Comparison of ENCODE assay signal across 28 mouse cellular contexts in the genomic region with DNA sequence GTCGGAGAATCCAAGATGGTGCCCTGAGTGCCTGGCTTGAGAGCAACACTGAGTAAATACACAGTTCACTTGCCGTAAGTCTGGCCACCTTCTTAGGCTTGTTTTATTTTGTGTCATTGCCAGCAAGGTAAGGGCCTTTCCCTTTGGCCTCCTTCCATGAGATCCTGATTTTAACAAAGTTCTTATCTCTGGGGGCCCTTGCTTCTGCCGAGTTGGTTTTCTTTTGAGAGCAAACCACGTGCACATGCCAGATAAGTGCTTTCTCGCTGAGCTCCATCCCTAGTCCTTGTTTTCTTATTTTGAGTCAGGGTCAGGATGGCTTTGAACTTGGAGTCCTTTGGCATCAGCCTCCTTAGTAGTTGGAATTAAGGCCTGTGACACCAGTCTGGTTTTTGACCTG. TPM values are rescaled to one million over a fixed set of nuclear protein-coding genes. Genes with fewer than 3 reads are reported as not detected.
DNase-seq lines count a peak whose midpoint lies in the region; ATAC-seq and TF ChIP-seq lines count a peak whose summit lies in the region.
"Had no signal": no experiment of that assay in that cellular context is flagged by ENCODE, and none has a peak within 500 bp of the region (broad histone marks: within the 10 kb centered on the region; RNA-seq: fewer than 3 reads in every experiment).

No protein-coding gene starts in this region.

- H3K9me3 ChIP-seq in lung, postnatal 0 days (ENCODE audit: low read length) = no peaks in the 10 kb centered on the region
- no peaks in the 10 kb centered on the region for H3K9me3 ChIP-seq in G1E (replicated peaks)
- no peaks in the 10 kb centered on the region for H3K9me3 ChIP-seq in liver, embryonic 12.5 days (replicated peaks)
- no peaks in the 10 kb centered on the region for H3K9me3 ChIP-seq in liver, embryonic 16.5 days (replicated peaks; ENCODE audit: control insufficient read depth, low read length)
- H3K9me3 ChIP-seq: embryonic facial prominence, embryonic 10.5 days; embryonic facial prominence, embryonic 13.5 days; forebrain, embryonic 12.5 days; forebrain, embryonic 15.5 days; heart, embryonic 10.5 days; heart, embryonic 13.5 days had no signal

- TF ChIP-seq CTCF in lung, postnatal 0 days (IDR thresholded peaks at IDR 0.05) = no peak
- no peak for TF ChIP-seq CTCF in lung, adult 2 months (IDR thresholded peaks at IDR 0.05; ENCODE audit: insufficient read depth, low read length)
- no peak for TF ChIP-seq CTCF in G1E (IDR thresholded peaks at IDR 0.05; ENCODE audit: low read depth, low read length)
- no peak for TF ChIP-seq CTCF in thymus, adult 2 months (IDR thresholded peaks at IDR 0.05; ENCODE audit: borderline replicate concordance, control insufficient read depth, extremely low read depth, insufficient read depth, low read length, poor library complexity)

- WGBS in lung, postnatal 0 days = 42% methylated on average over 5 of the region's 5 CpGs
- WGBS in lung, adult 2 months = 62% methylated on average over 5 of the region's 5 CpGs
- WGBS in liver, embryonic 12.5 days (ENCODE audit: insufficient replicate concordance) = 36% methylated on average over 5 of the region's 5 CpGs
- WGBS in liver, embryonic 16.5 days (ENCODE audit: insufficient replicate concordance) = 38% methylated on average over 5 of the region's 5 CpGs
- 91% methylated on average over 5 of the region's 5 CpGs for WGBS in thymus, adult 2 months

- no peaks in the 10 kb centered on the region for H3K4me1 ChIP-seq in lung, postnatal 0 days (ENCODE audit: insufficient read depth, low read depth, low read length)
- H3K4me1 ChIP-seq in lung, adult 2 months (ENCODE audit: control insufficient read depth, insufficient read depth, low read length) = no peaks in the 10 kb centered on the region
- peaks cover 55% of the 10 kb centered on the region for H3K4me1 ChIP-seq in G1E (ENCODE audit: insufficient read depth, low read depth, low read length)
- peaks cover 35% of the 10 kb centered on the region for H3K4me1 ChIP-seq in liver, embryonic 12.5 days
- peaks cover 10% of the 10 kb centered on the region for H3K4me1 ChIP-seq in liver, embryonic 16.5 days (ENCODE audit: control insufficient read depth, low read depth, low read length)
- H3K4me1 ChIP-seq in thymus, adult 2 months (replicated peaks; ENCODE audit: control insufficient read depth, insufficient read depth, low read length) = no peaks in the 10 kb centered on the region
- H3K4me1 ChIP-seq: embryonic facial prominence, embryonic 10.5 days; embryonic facial prominence, embryonic 13.5 days; forebrain, embryonic 12.5 days; forebrain, embryonic 15.5 days; heart, embryonic 10.5 days had no signal

- intact Hi-C loops in gastrocnemius, postnatal 36 days (cut with DNase I) = no loop called here

- TF ChIP-seq EP300 in lung, postnatal 0 days (IDR thresholded peaks at IDR 0.05) = 0 out of 2 replicates have a peak, but pooled peaks have one; percentile 15

- H3K9ac ChIP-seq in lung, postnatal 0 days (replicated peaks; ENCODE audit: low read depth) = no peak overlapping the region
- H3K9ac ChIP-seq in liver, embryonic 12.5 days = no peak overlapping the region; the same call in 1 of the 2 replicates
- H3K9ac ChIP-seq in liver, embryonic 16.5 days (ENCODE audit: low read depth, low read length) = no peak overlapping the region
- H3K9ac ChIP-seq: embryonic facial prominence, embryonic 13.5 days; forebrain, embryonic 12.5 days; forebrain, embryonic 15.5 days; heart, embryonic 13.5 days; hindbrain, embryonic 14.5 days had no signal

- no peaks in the 10 kb centered on the region for H3K27me3 ChIP-seq in lung, postnatal 0 days (replicated peaks; ENCODE audit: insufficient read depth, low read length)
- H3K27me3 ChIP-seq in G1E (ENCODE audit: insufficient read depth, low read length) = no peaks in the 10 kb centered on the region
- H3K27me3 ChIP-seq in liver, embryonic 12.5 days (replicated peaks) = no peaks in the 10 kb centered on the region
- no peaks in the 10 kb centered on the region for H3K27me3 ChIP-seq in liver, embryonic 16.5 days (ENCODE audit: control insufficient read depth, insufficient read depth, low read depth, low read length)
- no peaks in the 10 kb centered on the region for H3K27me3 ChIP-seq in thymus, adult 2 months (ENCODE audit: control insufficient read depth, insufficient read depth, low read length)
- H3K27me3 ChIP-seq: CH12.LX; embryonic facial prominence, embryonic 13.5 days; forebrain, embryonic 12.5 days; forebrain, embryonic 15.5 days; heart, embryonic 13.5 days had no signal

- no peak overlapping the region for H3K4me2 ChIP-seq in lung, postnatal 0 days (replicated peaks; ENCODE audit: low read depth, low read length)
- H3K4me2 ChIP-seq in liver, embryonic 12.5 days = peak overlapping the region; percentile 37
- no peak overlapping the region for H3K4me2 ChIP-seq in liver, embryonic 16.5 days (ENCODE audit: low read depth, low read length)
- H3K4me2 ChIP-seq: embryonic facial prominence, embryonic 13.5 days; forebrain, embryonic 12.5 days; forebrain, embryonic 15.5 days; heart, embryonic 13.5 days; hindbrain, embryonic 14.5 days had no signal

- no peak overlapping the region for H3K4me3 ChIP-seq in lung, postnatal 0 days (ENCODE audit: low read depth, low read length)
- H3K4me3 ChIP-seq in lung, adult 2 months (replicated peaks; ENCODE audit: extremely low read depth, low read depth, low read length) = no peak overlapping the region
- H3K4me3 ChIP-seq in G1E (ENCODE audit: low read depth, low read length) = no peak overlapping the region; the same call in 1 of the 2 replicates
- no peak overlapping the region for H3K4me3 ChIP-seq in liver, embryonic 12.5 days
- no peak overlapping the region for H3K4me3 ChIP-seq in liver, embryonic 16.5 days (ENCODE audit: low read depth, low read length)
- H3K4me3 ChIP-seq in thymus, adult 2 months (ENCODE audit: control insufficient read depth, insufficient read depth, low read length) = no peak overlapping the region
- H3K4me3 ChIP-seq: embryonic facial prominence, embryonic 10.5 days; embryonic facial prominence, embryonic 13.5 days; erythroblast, embryonic 14.5 days; forebrain, embryonic 12.5 days; forebrain, embryonic 15.5 days; heart, adult 2 months; heart, embryonic 10.5 days; heart, embryonic 13.5 days had no signal

- H3K36me3 ChIP-seq in lung, postnatal 0 days (ENCODE audit: insufficient read depth, low read length) = peaks cover 13% of the 10 kb centered on the region
- peaks cover 85% of the 10 kb centered on the region for H3K36me3 ChIP-seq in G1E (replicated peaks)
- peaks cover 92% of the 10 kb centered on the region for H3K36me3 ChIP-seq in liver, embryonic 12.5 days
- peaks cover 16% of the 10 kb centered on the region for H3K36me3 ChIP-seq in liver, embryonic 16.5 days (ENCODE audit: control insufficient read depth, insufficient read depth)
- H3K36me3 ChIP-seq in thymus, adult 2 months (ENCODE audit: control insufficient read depth, insufficient read depth, low read length) = peaks cover 76% of the 10 kb centered on the region

- H3K27ac ChIP-seq in lung, postnatal 0 days (ENCODE audit: low read length) = no peak overlapping the region
- H3K27ac ChIP-seq in liver, embryonic 12.5 days = no peak overlapping the region
- no peak overlapping the region for H3K27ac ChIP-seq in liver, embryonic 16.5 days (ENCODE audit: low read length)
- H3K27ac ChIP-seq in thymus, adult 2 months (ENCODE audit: control insufficient read depth, insufficient read depth, low read length) = no peak overlapping the region
- H3K27ac ChIP-seq: embryonic facial prominence, embryonic 10.5 days; embryonic facial prominence, embryonic 13.5 days; forebrain, embryonic 12.5 days; forebrain, embryonic 15.5 days; heart, adult 2 months; heart, embryonic 10.5 days; heart, embryonic 13.5 days; hindbrain, embryonic 14.5 days had no signal

- DNase-seq in lung, postnatal 0 days (ENCODE audit: low spot score) = peak; percentile 36
- DNase-seq in lung, adult 2 months = no peak
- DNase-seq in G1E (ENCODE audit: low spot score) = no peak
- no peak for DNase-seq in gastrocnemius, postnatal 36 days
- DNase-seq in thymus, adult 2 months = no peak
- DNase-seq: adrenal gland, adult 2 months; adrenal gland, postnatal 14 days; B cell, adult 2 months; cerebellum, adult 11 months; cerebellum, adult 8-10 months; cerebellum, postnatal 10 days; cerebellum, postnatal 36 days; embryo, embryonic 11 days; gastrocnemius, postnatal 25 days; heart, adult 2 months; heart, postnatal 14 days; heart, postnatal 4 days had no signal

- ATAC-seq in lung, postnatal 0 days = peak; percentile 50
- ATAC-seq in G1E (ENCODE audit: extremely low read depth, insufficient number of reproducible peaks, low FRiP score, poor library complexity, severe bottlenecking) = peak; percentile 28; the same call in 1 of the 2 replicates
- 0 out of 2 replicates have a peak, but pooled peaks have one; percentile 37 for ATAC-seq in liver, embryonic 12.5 days
- 0 out of 2 replicates have a peak, but pooled peaks have one; percentile 37 for ATAC-seq in liver, embryonic 16.5 days (ENCODE audit: low read depth)
- ATAC-seq: forebrain, embryonic 15.5 days had no signal

- TF ChIP-seq POLR2A in lung, adult 2 months (IDR thresholded peaks at IDR 0.05; ENCODE audit: borderline replicate concordance, extremely low read depth, low read depth, low read length) = no peak
- no peak for TF ChIP-seq POLR2A in thymus, adult 2 months (IDR thresholded peaks at IDR 0.05; ENCODE audit: control insufficient read depth, extremely low read depth, insufficient read depth, low read length, poor library complexity)

RNA-seq across cellular contexts. Expression of gene Ncbp3, which starts 10.1 kb away (rescaled TPM):
- 5.3 and 6.5 TPM in 2 replicates for polyA plus RNA-seq in lung, postnatal 0 days (2015; fragmentation: Nextera tagmentation; extraction: Ambion mirVana)
- polyA plus RNA-seq in lung, adult 2 months (2012; rRNA removed) = 1.7 and 3.6 TPM in 2 replicates
- total RNA-seq in G1E (2014; fragmentation: Nextera tagmentation) = 23.9 and 25.0 TPM in 2 replicates
- total RNA-seq in G1E (2017) = 20.0 and 24.2 TPM in 2 replicates
- 11.2 and 13.3 TPM in 2 replicates for polyA plus RNA-seq in G1E (2012)
- 7.5 and 7.9 TPM in 2 replicates for polyA plus RNA-seq in liver, embryonic 12.5 days (2016; fragmentation: Nextera tagmentation; extraction: Ambion mirVana)
- 4.2 and 4.3 TPM in 2 replicates for polyA plus RNA-seq in liver, embryonic 16.5 days (2015; fragmentation: Nextera tagmentation; extraction: Ambion mirVana)
- 1 to 10 TPM; 2.6 to 2.9 TPM for total RNA-seq in gastrocnemius, postnatal 36 days (2021)
- polyA plus RNA-seq in thymus, adult 2 months (2012; rRNA removed) = 6.5 and 7.0 TPM in 2 replicates

RNA-seq across cellular contexts. Expression of gene Itgae, which starts 32.7 kb away (rescaled TPM):
- 0.23 and 0.30 TPM in 2 replicates for polyA plus RNA-seq in lung, postnatal 0 days (2015; fragmentation: Nextera tagmentation; extraction: Ambion mirVana)
- 3.8 and 4.3 TPM in 2 replicates for polyA plus RNA-seq in lung, adult 2 months (2012; rRNA removed)
- total RNA-seq in G1E (2014; fragmentation: Nextera tagmentation) (0.19 and 0.23 TPM in 2 replicates), G1E (2017) (0.05 and 0.06 TPM in 2 replicates)
- polyA plus RNA-seq in G1E (2012) = 0.03 and 0.04 TPM in 2 replicates
- 0.14 and 0.19 TPM in 2 replicates for polyA plus RNA-seq in liver, embryonic 12.5 days (2016; fragmentation: Nextera tagmentation; extraction: Ambion mirVana)
- 0.26 and 0.34 TPM in 2 replicates for polyA plus RNA-seq in liver, embryonic 16.5 days (2015; fragmentation: Nextera tagmentation; extraction: Ambion mirVana)
- under 1 TPM; 0.07 to 0.13 TPM for total RNA-seq in gastrocnemius, postnatal 36 days (2021)
- polyA plus RNA-seq in thymus, adult 2 months (2012; rRNA removed) = 24.1 and 24.6 TPM in 2 replicates
- polyA plus RNA-seq: erythroblast, embryonic 14.5 days had no signal

RNA-seq across cellular contexts. Expression of gene Camkk1, which starts 38.9 kb away (rescaled TPM):
- polyA plus RNA-seq in lung, postnatal 0 days (2015; fragmentation: Nextera tagmentation; extraction: Ambion mirVana) = 5.4 and 6.1 TPM in 2 replicates
- polyA plus RNA-seq in lung, adult 2 months (2012; rRNA removed) = 8.7 and 9.3 TPM in 2 replicates
- total RNA-seq in G1E (2014; fragmentation: Nextera tagmentation) (1.9 and 4.2 TPM in 2 replicates), G1E (2017) (13.1 and 13.8 TPM in 2 replicates)
- polyA plus RNA-seq in G1E (2012) = 8.9 and 9.9 TPM in 2 replicates
- 1.8 and 1.9 TPM in 2 replicates for polyA plus RNA-seq in liver, embryonic 12.5 days (2016; fragmentation: Nextera tagmentation; extraction: Ambion mirVana)
- polyA plus RNA-seq in liver, embryonic 16.5 days (2015; fragmentation: Nextera tagmentation; extraction: Ambion mirVana) = 0.76 and 0.86 TPM in 2 replicates
- 1 to 10 TPM in 1 of 2 experiments, under 1 TPM in 1; 0.71 to 1.2 TPM for total RNA-seq in gastrocnemius, postnatal 36 days (2021)
- polyA plus RNA-seq in thymus, adult 2 months (2012; rRNA removed) = 35.4 and 40.0 TPM in 2 replicates

RNA-seq across cellular contexts. Expression of gene P2rx1, which starts 58.8 kb away (rescaled TPM):
- polyA plus RNA-seq in lung, postnatal 0 days (2015; fragmentation: Nextera tagmentation; extraction: Ambion mirVana) = 1.9 and 2.1 TPM in 2 replicates
- 3.2 and 4.4 TPM in 2 replicates for polyA plus RNA-seq in lung, adult 2 months (2012; rRNA removed)
- total RNA-seq in G1E (2014; fragmentation: Nextera tagmentation) (11.4 and 12.0 TPM in 2 replicates), G1E (2017) (46.9 and 53.7 TPM in 2 replicates)
- polyA plus RNA-seq in G1E (2012) = 11.7 and 14.8 TPM in 2 replicates
- 12.7 and 15.0 TPM in 2 replicates for polyA plus RNA-seq in liver, embryonic 12.5 days (2016; fragmentation: Nextera tagmentation; extraction: Ambion mirVana)
- 5.5 and 6.6 TPM in 2 replicates for polyA plus RNA-seq in liver, embryonic 16.5 days (2015; fragmentation: Nextera tagmentation; extraction: Ambion mirVana)
- total RNA-seq in gastrocnemius, postnatal 36 days (2021) = under 1 TPM; 0.20 to 0.32 TPM
- 82.6 and 103 TPM in 2 replicates for polyA plus RNA-seq in thymus, adult 2 months (2012; rRNA removed)
